Mouse (Mus musculus): ENCODE measurements around the gene Mycbp2.

DNA sequence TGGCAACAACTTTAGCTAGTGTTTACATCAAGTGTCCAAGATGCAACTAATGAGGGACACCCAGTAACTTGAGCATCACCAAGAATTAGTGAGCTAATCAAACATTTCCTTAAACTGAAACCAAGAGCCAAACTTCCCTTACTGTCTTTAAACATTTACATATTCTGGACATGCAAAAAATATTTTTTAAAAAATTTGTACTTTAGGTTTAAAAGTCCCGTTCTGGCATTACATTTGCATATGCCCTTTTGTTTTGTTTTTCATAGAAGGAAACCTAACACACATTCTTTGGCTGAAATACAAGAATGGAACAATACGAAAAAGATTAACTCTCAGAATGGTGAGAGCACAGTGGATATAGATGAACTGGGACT is 248.4 kb downstream of the Mycbp2 start:
- no peak for TF ChIP-seq CTCF (IDR thresholded peaks at IDR 0.05; ENCODE audit: borderline replicate concordance, extremely low read depth, insufficient read depth, insufficient read length)
- no peak for TF ChIP-seq POLR2A (IDR thresholded peaks at IDR 0.05; ENCODE audit: borderline replicate concordance, extremely low read depth, insufficient read depth, insufficient read length, poor library complexity, severe bottlenecking)

Measured in brain, embryonic 14.5 days (tissue).